In genomic region chr11:51819964-51820363, GRCm38 (mm10) we compare ENCODE assay signal across 9 mouse cellular contexts. TPM values are rescaled to one million over a fixed set of nuclear protein-coding genes. Genes with fewer than 3 reads are reported as not detected.
A peak's percentile ranks its signal among the peaks of the same experiment; 100 is the strongest.
DNase-seq lines count a peak whose midpoint lies in the region; ATAC-seq and TF ChIP-seq lines count a peak whose summit lies in the region.
"Had no signal": no experiment of that assay in that cellular context is flagged by ENCODE, and none has a peak within 500 bp of the region (broad histone marks: within the 10 kb centered on the region; RNA-seq: fewer than 3 reads in every experiment).

No protein-coding gene starts in this region.

- H3K9me3 ChIP-seq in hindbrain, embryonic 11.5 days (ENCODE audit: control insufficient read depth, low read length) = no peaks in the 10 kb centered on the region
- no peaks in the 10 kb centered on the region for H3K9me3 ChIP-seq in hindbrain, embryonic 13.5 days
- H3K9me3 ChIP-seq in lung, postnatal 0 days (ENCODE audit: low read length) = no peaks in the 10 kb centered on the region
- H3K9me3 ChIP-seq: liver, embryonic 15.5 days had no signal

- H3K4me1 ChIP-seq in hindbrain, embryonic 11.5 days (replicated peaks; ENCODE audit: control insufficient read depth, insufficient read depth, low read length) = no peaks in the 10 kb centered on the region
- peaks cover 14% of the 10 kb centered on the region for H3K4me1 ChIP-seq in hindbrain, embryonic 13.5 days (replicated peaks)
- no peaks in the 10 kb centered on the region for H3K4me1 ChIP-seq in cortical plate, adult 2 months (ENCODE audit: control insufficient read depth, insufficient read depth, low read length)
- H3K4me1 ChIP-seq in lung, postnatal 0 days (ENCODE audit: insufficient read depth, low read depth, low read length) = 0 out of 2 replicates have a peak, but pooled peaks cover 3% of the 10 kb centered on the region

- peak; percentile 43 for DNase-seq in hindbrain, embryonic 11.5 days (ENCODE audit: low spot score)
- peak; percentile 71 for DNase-seq in CD4-positive helper T cell, adult 2 months (ENCODE audit: low read depth, low spot score)
- peak; percentile 91 for DNase-seq in R1 (ENCODE audit: low read depth, low spot score)
- DNase-seq in lung, postnatal 0 days (ENCODE audit: low spot score) = no peak
- DNase-seq in thymus, postnatal 14 days = peak; percentile 71

- H3K9ac ChIP-seq in hindbrain, embryonic 11.5 days (ENCODE audit: low read depth, low read length) = no peak overlapping the region
- H3K9ac ChIP-seq in hindbrain, embryonic 13.5 days = no peak overlapping the region
- H3K9ac ChIP-seq in lung, postnatal 0 days (replicated peaks; ENCODE audit: low read depth) = no peak overlapping the region
- H3K9ac ChIP-seq: liver, embryonic 15.5 days had no signal

- TF ChIP-seq CTCF in cortical plate, adult 2 months (IDR thresholded peaks at IDR 0.05; ENCODE audit: extremely low read depth, insufficient read depth, low read length) = peak; percentile 43; the same call in 1 of the 2 replicates
- TF ChIP-seq CTCF in lung, postnatal 0 days (IDR thresholded peaks at IDR 0.05) = peak; percentile 70

- no peak for TF ChIP-seq EP300 in lung, postnatal 0 days (IDR thresholded peaks at IDR 0.05)

- H3K27ac ChIP-seq in hindbrain, embryonic 11.5 days (ENCODE audit: low read depth, low read length) = no peak overlapping the region
- no peak overlapping the region for H3K27ac ChIP-seq in hindbrain, embryonic 13.5 days
- H3K27ac ChIP-seq in cortical plate, adult 2 months (ENCODE audit: insufficient read depth, low read length) = no peak overlapping the region
- H3K27ac ChIP-seq in lung, postnatal 0 days (ENCODE audit: low read length) = no peak overlapping the region
- H3K27ac ChIP-seq: liver, embryonic 15.5 days had no signal

- H3K36me3 ChIP-seq in hindbrain, embryonic 11.5 days (ENCODE audit: control insufficient read depth, insufficient read depth, low read length) = no peaks in the 10 kb centered on the region
- no peaks in the 10 kb centered on the region for H3K36me3 ChIP-seq in hindbrain, embryonic 13.5 days
- H3K36me3 ChIP-seq in lung, postnatal 0 days (ENCODE audit: insufficient read depth, low read length) = peaks cover 29% of the 10 kb centered on the region

- TF ChIP-seq POLR2A in cortical plate, adult 2 months (IDR thresholded peaks at IDR 0.05; ENCODE audit: extremely low read depth, insufficient read depth, low read length) = no peak

- WGBS in hindbrain, embryonic 11.5 days = 70% methylated on average over 3 of the region's 3 CpGs
- WGBS in hindbrain, embryonic 13.5 days = 71% methylated on average over 3 of the region's 3 CpGs
- 68% methylated on average over 3 of the region's 3 CpGs for WGBS in lung, postnatal 0 days

- no peak overlapping the region for H3K4me3 ChIP-seq in hindbrain, embryonic 11.5 days (ENCODE audit: low read depth, low read length)
- H3K4me3 ChIP-seq in hindbrain, embryonic 13.5 days = no peak overlapping the region
- no peak overlapping the region for H3K4me3 ChIP-seq in cortical plate, adult 2 months (ENCODE audit: insufficient read depth, low read length)
- H3K4me3 ChIP-seq in lung, postnatal 0 days (ENCODE audit: low read depth, low read length) = no peak overlapping the region
- H3K4me3 ChIP-seq: liver, embryonic 15.5 days had no signal

- H3K4me2 ChIP-seq in hindbrain, embryonic 11.5 days (replicated peaks; ENCODE audit: low read depth, low read length) = no peak overlapping the region
- no peak overlapping the region for H3K4me2 ChIP-seq in hindbrain, embryonic 13.5 days
- H3K4me2 ChIP-seq in lung, postnatal 0 days (replicated peaks; ENCODE audit: low read depth, low read length) = no peak overlapping the region
- H3K4me2 ChIP-seq: liver, embryonic 15.5 days had no signal

- H3K27me3 ChIP-seq in hindbrain, embryonic 11.5 days (ENCODE audit: control insufficient read depth, insufficient read depth, low read length) = no peaks in the 10 kb centered on the region
- H3K27me3 ChIP-seq in hindbrain, embryonic 13.5 days = no peaks in the 10 kb centered on the region
- no peaks in the 10 kb centered on the region for H3K27me3 ChIP-seq in lung, postnatal 0 days (replicated peaks; ENCODE audit: insufficient read depth, low read length)
- H3K27me3 ChIP-seq: liver, embryonic 15.5 days had no signal

- no peak for ATAC-seq in hindbrain, embryonic 11.5 days (ENCODE audit: low FRiP score)
- no peak for ATAC-seq in hindbrain, embryonic 13.5 days (ENCODE audit: low FRiP score)
- no peak for ATAC-seq in lung, postnatal 0 days
- no peak for ATAC-seq in monocyte, adult 5-6 weeks (replicated peaks; ENCODE audit: insufficient number of reproducible peaks, low FRiP score, low TSS enrichment, poor library complexity, severe bottlenecking)

RNA-seq across cellular contexts. Expression of gene Jade2, which starts 37.5 kb away (rescaled TPM):
- 0.34 and 0.40 TPM in 2 replicates for polyA plus RNA-seq in hindbrain, embryonic 11.5 days (2014; fragmentation: Nextera tagmentation; extraction: Ambion mirVana)
- 0.23 and 0.32 TPM in 2 replicates for polyA plus RNA-seq in hindbrain, embryonic 13.5 days (2015; fragmentation: Nextera tagmentation; extraction: Ambion mirVana)
- polyA plus RNA-seq in cortical plate, adult 2 months (2012; rRNA removed) = 24.2 and 24.5 TPM in 2 replicates
- polyA plus RNA-seq in lung, postnatal 0 days (2015; fragmentation: Nextera tagmentation; extraction: Ambion mirVana) = 3.1 and 3.9 TPM in 2 replicates
- total RNA-seq in monocyte, adult 5-6 weeks (2017) = 33.1 to 54.1 TPM (median 36.5 TPM) in 3 replicates

RNA-seq across cellular contexts. Expression of gene Sar1b, which starts 56.5 kb away (rescaled TPM):
- 140 and 146 TPM in 2 replicates for polyA plus RNA-seq in hindbrain, embryonic 11.5 days (2014; fragmentation: Nextera tagmentation; extraction: Ambion mirVana)
- 182 and 189 TPM in 2 replicates for polyA plus RNA-seq in hindbrain, embryonic 13.5 days (2015; fragmentation: Nextera tagmentation; extraction: Ambion mirVana)
- 97.2 and 100 TPM in 2 replicates for polyA plus RNA-seq in cortical plate, adult 2 months (2012; rRNA removed)
- 121 and 125 TPM in 2 replicates for polyA plus RNA-seq in lung, postnatal 0 days (2015; fragmentation: Nextera tagmentation; extraction: Ambion mirVana)
- total RNA-seq in monocyte, adult 5-6 weeks (2017) = 42.1 to 64.1 TPM (median 44.8 TPM) in 3 replicates

RNA-seq across cellular contexts. Expression of gene Sec24a, which starts 56.5 kb away (rescaled TPM):
- polyA plus RNA-seq in hindbrain, embryonic 11.5 days (2014; fragmentation: Nextera tagmentation; extraction: Ambion mirVana) = 12.7 and 16.1 TPM in 2 replicates
- polyA plus RNA-seq in hindbrain, embryonic 13.5 days (2015; fragmentation: Nextera tagmentation; extraction: Ambion mirVana) = 14.8 and 15.3 TPM in 2 replicates
- 9.3 and 9.4 TPM in 2 replicates for polyA plus RNA-seq in cortical plate, adult 2 months (2012; rRNA removed)
- polyA plus RNA-seq in lung, postnatal 0 days (2015; fragmentation: Nextera tagmentation; extraction: Ambion mirVana) = 10.3 and 10.5 TPM in 2 replicates
- 7.2 to 16.2 TPM (median 9.8 TPM) in 3 replicates for total RNA-seq in monocyte, adult 5-6 weeks (2017)
